Mouse (Mus musculus) heart, postnatal 25 days (tissue): Measurements from ENCODE around the gene Wdr48. TPM values are rescaled to one million over a fixed set of nuclear protein-coding genes. Genes with fewer than 3 reads are reported as not detected.

Experiments used
- DNase-seq: peaks from one replicate; pipeline ENCODE4 v3.0.0; 2022; ENCODE audit warnings: low spot score
- intact Hi-C: fragments of 180-260 bp; cut with DNase I; formaldehyde crosslinking; loops from one replicate; pipeline ENCODE4 v1.15.1; 2025
- total RNA-seq, 2 experiments: library from RNA; stranded (reverse); gene quantifications; 2 replicates each; pipeline ENCODE4 v1.2.3; 2021

Gene Wdr48
- total RNA-seq, 2 experiments from 2014 or later = 26.2 to 30.4 TPM

GRCm38 (mm10) chr9:119919858-119920257, 25.2 kb downstream of the Wdr48 start:
- DNase-seq = no peak
- intact Hi-C loops = no loop called here

DNA sequence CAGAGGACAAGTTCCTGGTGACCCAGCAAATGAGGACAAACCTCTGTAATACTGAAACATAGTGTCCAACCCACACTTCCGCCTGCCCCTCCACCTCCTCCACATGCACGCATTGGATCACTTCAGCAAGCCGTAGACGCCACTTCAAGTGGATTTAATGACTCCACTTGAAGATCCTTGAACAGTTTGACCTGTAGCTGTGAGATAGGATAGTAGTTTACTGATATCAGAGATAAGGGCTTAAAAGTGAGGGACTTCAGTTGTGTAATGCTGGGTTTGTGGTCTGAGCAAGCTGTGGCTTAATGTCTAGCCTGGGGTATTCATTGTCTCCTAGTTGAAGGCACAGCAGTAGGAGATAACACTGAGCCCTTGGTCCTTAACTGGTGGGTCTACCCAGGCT, 28.8 kb downstream of the Wdr48 start:
- intact Hi-C loops = no loop called here
- DNase-seq = no peak

DNA sequence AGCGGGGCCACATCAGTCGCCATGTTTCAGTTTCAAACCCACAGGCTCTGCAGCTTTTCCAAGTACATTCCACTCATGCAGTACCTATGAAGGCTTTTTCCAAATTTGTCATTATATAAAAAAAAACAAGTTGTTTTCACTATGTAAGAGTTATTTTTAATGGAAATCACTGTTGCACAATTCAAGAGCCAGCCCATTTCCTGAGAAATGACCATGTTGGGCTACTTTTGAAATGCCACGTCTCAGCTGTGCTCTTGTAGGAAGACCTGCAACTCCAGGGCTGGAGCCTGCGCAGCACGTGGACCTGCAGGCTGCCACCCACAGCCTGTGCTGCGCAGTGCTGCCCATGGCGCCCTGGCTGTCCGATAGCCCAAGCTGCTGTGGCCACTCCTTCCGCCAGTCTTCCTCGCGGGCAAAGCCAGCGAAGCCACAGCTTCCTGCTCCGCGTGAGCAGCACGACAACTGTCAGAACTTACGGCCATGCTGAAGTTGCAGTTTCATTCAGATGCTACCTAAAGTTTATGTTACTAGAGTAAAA, 30.5 kb downstream of the Wdr48 start:
- intact Hi-C loops = no loop called here
- DNase-seq = no peak

GRCm38 (mm10) chr9:119925729-119926128, 31.1 kb downstream of the Wdr48 start:
- intact Hi-C loops = no loop called here
- DNase-seq = no peak

GRCm38 (mm10) chr9:119926497-119926896, 31.8 kb downstream of the Wdr48 start:
- DNase-seq = no peak
- intact Hi-C loops = no loop called here

GRCm38 (mm10) chr9:119932358-119932757, 37.7 kb downstream of the Wdr48 start:
- DNase-seq = no peak
- intact Hi-C loops = no loop called here

GRCm38 (mm10) chr9:119933675-119934074, 39.0 kb downstream of the Wdr48 start:
- intact Hi-C loops = no loop called here

DNA sequence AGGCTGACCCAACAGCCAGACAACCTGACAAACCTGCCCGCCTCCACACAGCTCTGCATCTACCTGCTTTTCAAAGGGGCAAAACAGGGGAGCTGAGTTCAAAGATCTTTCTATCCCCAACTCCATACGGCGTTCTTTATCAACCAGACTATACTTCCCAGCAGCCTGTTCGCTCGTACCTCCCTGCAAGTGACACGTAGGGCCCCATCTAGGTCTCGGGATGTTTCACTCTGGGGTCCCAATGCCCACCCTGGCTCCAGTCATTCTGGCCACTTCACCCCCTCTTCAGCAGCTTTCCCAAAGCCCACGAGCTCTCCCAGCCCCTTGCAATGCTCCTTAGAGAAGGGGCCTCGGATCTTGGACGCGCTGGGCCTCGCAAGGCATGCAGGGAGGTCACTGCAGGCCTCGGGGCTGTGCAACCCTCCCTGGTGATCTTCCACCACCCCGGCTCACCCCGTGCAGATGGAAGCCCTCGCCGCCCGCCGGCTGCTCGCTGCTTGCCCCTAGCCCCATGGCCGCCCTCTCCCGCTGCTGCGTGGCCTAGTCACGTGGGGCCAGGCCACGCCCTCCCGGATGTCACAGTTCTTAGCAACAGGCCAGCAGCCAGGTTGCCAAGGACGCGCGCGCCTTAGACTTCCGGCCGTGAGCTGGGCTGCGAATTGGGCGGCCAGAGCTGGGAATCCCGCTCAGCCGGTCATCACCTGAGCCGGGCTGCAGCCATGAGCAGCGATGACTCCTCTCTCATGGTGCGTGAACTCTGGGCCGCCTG, 42.5 kb downstream of the Wdr48 start, which contains the start of the genes Gorasp1 and Ttc21a:
Gorasp1 (minus strand) TSS at position 561 of the 769 bp plus-strand sequence.
Ttc21a (plus strand) TSS at position 602 of the 769 bp plus-strand sequence.
- intact Hi-C loops = loop anchor here (2.0 kb wide), 1 partner anchor 42 kb away; the partner anchor contains the start of gene Wdr48
- DNase-seq = peak; percentile 87

More at GRCm38 (mm10) chr9:119933675-119934074, 39.0 kb downstream of the Wdr48 start:
- no peak for DNase-seq

DNA sequence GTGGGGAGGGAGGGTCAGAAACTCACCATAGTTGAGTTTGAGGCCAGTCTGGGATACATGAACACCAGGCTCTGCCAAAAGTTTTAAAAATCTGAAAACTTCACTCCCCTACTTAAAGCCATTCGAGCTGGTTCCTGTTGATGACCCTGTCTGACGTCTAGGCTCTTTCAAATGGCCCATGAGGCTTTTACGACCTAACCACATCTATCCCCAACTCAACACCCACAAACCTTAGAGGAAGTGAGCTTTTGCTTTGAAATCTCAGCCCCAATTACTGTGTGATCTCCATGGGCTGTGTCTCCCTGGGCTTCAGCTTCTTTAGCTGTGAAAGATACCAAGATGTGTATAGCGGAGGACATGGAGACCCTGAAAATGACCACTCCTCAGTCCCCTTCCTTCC, 43.8 kb downstream of the Wdr48 start:
- intact Hi-C loops = no loop called here
- no peak for DNase-seq

DNA sequence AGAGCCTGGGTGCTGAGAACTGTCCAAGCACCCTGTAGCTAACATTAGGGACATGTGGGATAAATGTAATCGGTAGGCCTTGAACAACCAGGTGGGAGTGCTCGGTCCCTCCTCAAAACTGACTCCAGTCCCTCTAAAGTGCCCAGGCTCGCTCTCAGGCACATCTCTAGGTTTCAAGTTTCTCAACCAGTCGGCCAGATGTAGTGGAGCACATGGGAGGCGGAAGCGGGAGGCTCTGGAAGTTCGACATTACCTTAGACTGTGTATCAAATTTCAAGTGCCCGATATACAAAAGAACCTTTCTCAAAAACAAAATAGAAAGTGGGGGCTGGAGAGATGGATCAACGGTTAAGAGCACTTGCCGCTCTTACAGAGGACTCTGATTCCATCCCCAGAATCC, 45.0 kb downstream of the Wdr48 start:
- intact Hi-C loops = no loop called here

GRCm38 (mm10) chr9:119941407-119941806, 46.7 kb downstream of the Wdr48 start:
- intact Hi-C loops = no loop called here

More for the DNA sequence above, 45.0 kb downstream of the Wdr48 start:
- DNase-seq = no peak

GRCm38 (mm10) chr9:119941861-119942260, 47.2 kb downstream of the Wdr48 start:
- intact Hi-C loops = no loop called here
- DNase-seq = no peak

More at GRCm38 (mm10) chr9:119941407-119941806, 46.7 kb downstream of the Wdr48 start:
- no peak for DNase-seq

DNA sequence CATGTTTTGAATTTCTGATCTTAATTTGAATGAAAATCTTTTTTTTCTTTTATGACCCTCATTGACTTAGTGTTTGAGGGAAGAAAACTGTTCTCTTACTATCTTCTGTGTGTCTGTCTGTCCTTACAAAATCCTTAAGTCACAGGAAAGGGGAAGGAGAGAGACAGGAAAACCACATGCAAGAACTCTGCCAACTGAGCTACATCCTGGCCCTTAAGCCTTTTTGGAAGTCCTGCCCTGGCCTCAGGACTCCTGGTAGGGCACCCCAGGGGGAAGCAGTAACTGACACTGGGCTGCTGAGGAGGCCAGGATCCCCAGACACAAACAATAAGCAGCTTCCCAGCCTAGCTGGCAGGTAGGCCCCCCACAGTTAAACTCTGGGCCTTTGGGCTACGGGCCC, 48.6 kb downstream of the Wdr48 start:
- intact Hi-C loops = no loop called here
- no peak for DNase-seq

- DNase-seq = no peak
Measured at GRCm38 (mm10) chr9:119945173-119945900, 50.7 kb downstream of the Wdr48 start.

GRCm38 (mm10) chr9:119948804-119949203, 54.1 kb downstream of the Wdr48 start:
- no peak for DNase-seq
- intact Hi-C loops = no loop called here

More at GRCm38 (mm10) chr9:119945173-119945900, 50.7 kb downstream of the Wdr48 start:
- intact Hi-C loops = no loop called here

DNA sequence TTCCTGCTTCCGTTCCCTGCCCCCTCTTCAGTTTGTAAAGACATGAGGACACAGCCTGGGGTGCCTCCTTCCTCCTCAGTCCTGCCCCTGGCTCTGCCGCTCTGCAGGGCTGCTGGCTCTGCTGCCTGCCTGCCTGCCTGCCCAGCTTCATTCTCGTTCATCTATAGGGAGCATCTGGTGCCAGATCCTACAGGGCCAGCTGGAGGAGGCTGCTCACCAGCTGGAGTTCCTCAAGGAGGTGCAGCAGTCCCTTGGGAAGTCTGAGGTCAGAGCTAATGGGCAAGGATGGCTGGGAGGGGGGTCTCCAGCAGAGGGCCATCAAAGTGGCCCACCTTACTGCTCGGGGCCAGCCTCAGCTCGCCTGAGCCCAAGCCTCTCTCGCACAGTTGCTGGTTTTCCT, 55.8 kb downstream of the Wdr48 start:
- DNase-seq = no peak
- intact Hi-C loops = no loop called here

- intact Hi-C loops = no loop called here
Measured at GRCm38 (mm10) chr9:119951388-119951787, 56.7 kb downstream of the Wdr48 start.

DNA sequence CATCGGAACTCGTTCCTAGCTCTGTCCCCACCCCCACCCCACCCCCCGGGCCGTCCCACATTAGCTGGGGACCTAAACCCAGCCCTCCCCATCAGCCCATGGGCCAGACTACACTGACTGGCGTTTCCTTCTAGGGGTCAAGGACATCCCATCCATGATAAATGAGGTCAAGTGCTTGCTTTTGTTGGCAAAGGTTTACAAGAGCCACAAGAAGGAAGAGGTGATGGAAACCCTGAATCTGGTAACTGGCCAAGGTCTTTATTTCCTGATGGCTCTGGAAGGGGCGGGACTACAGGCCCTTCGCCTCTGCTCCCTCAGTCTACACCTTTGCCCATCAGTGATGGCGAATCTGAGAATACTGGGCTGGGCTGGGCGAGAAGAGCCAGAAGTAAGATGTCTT, 64.2 kb downstream of the Wdr48 start:
- intact Hi-C loops = no loop called here
- no peak for DNase-seq

More at GRCm38 (mm10) chr9:119951388-119951787, 56.7 kb downstream of the Wdr48 start:
- no peak for DNase-seq

DNA sequence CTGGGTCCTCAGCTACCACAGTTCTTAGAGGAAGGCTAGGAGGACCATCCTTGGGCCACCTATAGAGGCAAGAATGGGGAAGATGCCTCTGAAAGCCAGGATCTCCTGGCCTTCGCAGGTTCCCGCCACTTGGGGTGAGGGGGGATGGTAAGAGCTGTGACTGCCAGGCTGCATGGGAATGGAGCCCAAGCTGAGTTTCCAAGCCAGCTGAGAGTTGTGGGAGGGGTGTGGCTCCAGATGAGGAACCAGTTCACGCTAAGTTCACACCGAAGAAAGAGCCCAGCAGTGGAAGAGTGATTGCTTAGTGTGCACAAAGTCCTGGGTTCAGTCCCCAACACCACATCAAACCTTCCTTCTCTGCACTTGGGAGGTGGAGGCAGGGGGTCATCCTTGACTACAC, 67.5 kb downstream of the Wdr48 start:
- DNase-seq = no peak
- intact Hi-C loops = loop anchor here (2.0 kb wide), 1 partner anchor 53 kb away; no protein-coding TSS in a partner anchor

DNA sequence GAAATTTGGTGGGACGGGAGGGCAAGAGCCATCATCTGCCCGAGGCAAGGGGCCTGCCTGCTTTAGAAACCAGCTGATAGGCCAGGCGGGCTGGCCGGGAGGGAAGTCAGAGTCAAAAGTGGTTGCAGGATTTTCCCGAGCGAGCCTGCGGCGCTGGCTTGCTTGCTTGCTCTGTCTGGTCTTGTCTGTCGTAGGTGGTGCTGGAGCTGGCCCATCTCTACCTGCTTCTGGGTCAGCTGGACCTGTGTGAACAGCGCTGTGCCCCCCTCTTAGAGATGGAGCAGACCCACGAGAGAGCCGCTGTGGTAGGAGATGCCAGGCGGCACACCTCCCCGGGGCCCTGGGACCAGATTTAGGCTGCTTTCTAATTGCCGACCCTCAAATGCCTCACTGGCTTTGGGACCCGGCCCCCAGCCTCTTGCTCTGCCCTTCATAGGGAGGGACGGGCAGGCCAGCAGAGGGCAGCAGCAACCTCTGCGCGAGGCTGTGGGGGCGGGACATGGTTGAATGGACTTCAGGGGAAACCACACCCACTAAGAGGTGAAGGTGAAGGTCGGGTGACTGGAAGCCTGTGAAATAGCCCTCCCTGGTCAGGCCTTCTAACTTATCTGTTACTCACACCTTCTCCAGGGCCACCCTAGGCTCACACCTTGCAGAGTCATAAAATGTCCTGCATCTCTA, 68.4 kb downstream of the Wdr48 start:
- DNase-seq = peak; percentile 61
- intact Hi-C loops = loop anchor here (1.0 to 2.0 kb wide), 2 partner anchors 52 to 110 kb away; no protein-coding TSS in a partner anchor
